Mouse (Mus musculus) retina, adult 2 months (tissue): Measurements from ENCODE around the gene Ugt2a1.
"Not testable (repeated sequence)": the region's sequence is repeated elsewhere in the genome, so short reads cannot be mapped to it uniquely, and the experiment has no call there.

ENCODE experiments used
- DNase-seq: peaks from one replicate; pipeline ENCODE4 v3.0.0-alpha.2; 2012; ENCODE audit warnings: low read depth, low spot score

Gene Ugt2a1

GRCm38 (mm10) chr5:87490771-87491170, at the start of gene Ugt2a1:
TSS of gene Ugt2a1 (minus strand) at chr5:87490871.
- no peak for DNase-seq

GRCm38 (mm10) chr5:87538111-87538510, 47.4 kb upstream of the Ugt2a1 start, which contains the start of gene Sult1b1:
TSS of gene Sult1b1 (minus strand) at chr5:87538195.
- DNase-seq: no peak

GRCm38 (mm10) chr5:87535994-87536644, 45.4 kb upstream of the Ugt2a1 start:
- no peak for DNase-seq

GRCm38 (mm10) chr5:87532288-87532687, 41.6 kb upstream of the Ugt2a1 start:
- DNase-seq: no peak

GRCm38 (mm10) chr5:87523561-87523960, 32.9 kb upstream of the Ugt2a1 start:
- DNase-seq: not testable (repeated sequence)

- no peak for DNase-seq
Observed at GRCm38 (mm10) chr5:87505776-87506458, 15.2 kb upstream of the Ugt2a1 start.

- DNase-seq: no peak
Observed at GRCm38 (mm10) chr5:87502687-87503086, 12.0 kb upstream of the Ugt2a1 start.

GRCm38 (mm10) chr5:87499341-87499740, 8.7 kb upstream of the Ugt2a1 start:
- no peak for DNase-seq

GRCm38 (mm10) chr5:87498936-87499335, 8.3 kb upstream of the Ugt2a1 start:
- DNase-seq: no peak

- not testable (repeated sequence) for DNase-seq
Observed at GRCm38 (mm10) chr5:87486706-87487105, 4.0 kb downstream of the Ugt2a1 start, which contains the start of gene Gm43638. TSS of gene Gm43638 (minus strand) at chr5:87486806.

GRCm38 (mm10) chr5:87482160-87482559, 8.5 kb downstream of the Ugt2a1 start, which contains the start of gene Ugt2a2:
TSS of gene Ugt2a2 (minus strand) at chr5:87482260.
- no peak for DNase-seq

GRCm38 (mm10) chr5:87458810-87459209, 31.9 kb downstream of the Ugt2a1 start:
- DNase-seq: no peak

GRCm38 (mm10) chr5:87457701-87458100, 33.0 kb downstream of the Ugt2a1 start:
- no peak for DNase-seq

GRCm38 (mm10) chr5:87456216-87456850, 34.3 kb downstream of the Ugt2a1 start:
- no peak for DNase-seq

GRCm38 (mm10) chr5:87455519-87455918, 35.2 kb downstream of the Ugt2a1 start:
- DNase-seq: no peak

GRCm38 (mm10) chr5:87452514-87452913, 38.2 kb downstream of the Ugt2a1 start:
- not testable (repeated sequence) for DNase-seq

- no peak for DNase-seq
Observed at GRCm38 (mm10) chr5:87436264-87436663, 54.4 kb downstream of the Ugt2a1 start.

GRCm38 (mm10) chr5:87425676-87426075, 65.0 kb downstream of the Ugt2a1 start:
- DNase-seq: no peak

- DNase-seq: not testable (repeated sequence)
Observed at GRCm38 (mm10) chr5:87424041-87424440, 66.6 kb downstream of the Ugt2a1 start, which contains the start of gene Ugt2b38. TSS of gene Ugt2b38 (minus strand) at chr5:87424203.
